Mouse (Mus musculus) retina, postnatal 7 days (tissue): Measurements from ENCODE around the gene Lmcd1.
A peak's percentile ranks its signal among the peaks of the same experiment; 100 is the strongest.
"Not testable (repeated sequence)": the region's sequence is repeated elsewhere in the genome, so short reads cannot be mapped to it uniquely, and the experiment has no call there.

Experiments
- DNase-seq: peaks from one replicate; pipeline ENCODE4 v3.0.0-alpha.2; 2012; ENCODE audit warnings: low read depth, low spot score

Lmcd1 gene

GRCm38 (mm10) chr6:112273501-112274205, at the start of gene Lmcd1:
Lmcd1 (plus strand) TSS chr6:112273758.
- DNase-seq: peak; percentile 45

DNA sequence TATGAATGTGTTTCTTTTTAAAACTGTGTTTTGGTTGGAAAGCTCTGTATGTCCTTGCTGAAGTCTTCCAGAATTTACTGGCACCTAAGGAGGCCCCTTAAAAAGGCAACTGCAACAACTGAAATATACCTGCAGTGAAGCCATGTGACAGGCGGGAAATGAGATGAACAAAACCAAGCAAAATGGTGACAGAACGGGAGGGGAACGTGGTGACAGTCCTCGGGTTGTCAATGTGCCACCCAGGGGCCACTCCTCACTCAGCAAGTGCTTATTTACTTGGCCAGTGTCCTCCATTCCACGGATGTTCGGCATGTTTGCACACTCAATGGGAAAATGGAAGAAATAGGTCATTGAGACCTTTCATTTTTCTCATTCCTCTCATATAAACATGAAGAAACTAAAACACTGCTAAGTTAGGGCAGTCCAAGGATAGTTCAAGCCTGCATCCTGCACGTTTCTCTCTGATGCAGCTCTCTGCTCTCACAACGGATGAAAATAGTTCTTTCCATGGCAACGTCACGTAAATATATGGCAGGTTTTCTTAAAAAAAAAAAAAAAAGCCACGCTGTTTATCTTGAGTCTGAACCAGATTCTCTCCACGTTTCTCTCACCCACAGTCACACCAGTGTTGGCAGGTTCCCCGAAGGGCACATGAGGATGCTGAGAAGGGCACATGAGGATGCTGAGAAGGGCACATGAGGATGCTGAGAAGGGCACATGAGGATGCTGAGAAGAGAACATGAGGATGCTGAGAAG, 49.5 kb upstream of the Lmcd1 start:
- DNase-seq: no peak

DNA sequence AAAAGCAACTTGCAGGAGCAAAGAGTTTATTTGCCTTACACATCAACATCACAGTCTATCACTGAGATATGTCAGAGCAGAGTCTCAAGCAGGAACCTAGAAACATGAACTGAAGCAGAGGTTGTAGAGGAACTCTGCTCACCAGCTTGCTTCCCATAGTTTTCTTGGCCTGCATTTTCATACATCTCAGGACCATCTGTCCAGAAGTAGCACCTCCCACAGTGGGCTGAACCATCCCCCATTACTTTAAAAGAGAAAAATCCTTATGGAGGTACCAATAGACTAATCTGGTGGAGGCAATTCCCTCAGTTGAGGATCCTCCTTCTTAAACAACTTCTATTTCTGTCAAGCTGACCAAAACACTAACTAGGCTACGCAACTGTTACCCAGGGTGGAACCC, 36.8 kb upstream of the Lmcd1 start:
- DNase-seq: no peak

- no peak for DNase-seq
Measured at GRCm38 (mm10) chr6:112242216-112242615, 31.3 kb upstream of the Lmcd1 start.

DNA sequence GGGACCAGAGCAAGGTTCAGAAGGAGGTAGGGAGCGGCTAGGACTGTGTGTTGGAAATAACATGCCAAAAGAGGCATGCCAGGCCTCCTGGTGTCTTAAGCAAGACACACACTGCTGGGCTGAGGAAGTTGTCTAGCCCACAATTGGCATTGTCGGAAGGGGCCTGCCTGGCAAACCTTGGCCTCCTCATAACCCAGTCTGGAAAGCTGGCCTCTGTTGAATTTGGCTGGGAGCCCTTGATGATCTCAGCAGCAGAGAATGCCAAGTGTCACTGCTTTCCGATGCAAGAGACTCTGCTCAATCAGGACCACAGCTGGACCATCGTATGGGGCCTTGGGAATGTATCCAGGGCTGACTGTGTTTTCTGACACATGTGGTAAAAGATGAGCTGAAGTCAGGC, 27.9 kb upstream of the Lmcd1 start:
- peak; percentile 19 for DNase-seq

DNA sequence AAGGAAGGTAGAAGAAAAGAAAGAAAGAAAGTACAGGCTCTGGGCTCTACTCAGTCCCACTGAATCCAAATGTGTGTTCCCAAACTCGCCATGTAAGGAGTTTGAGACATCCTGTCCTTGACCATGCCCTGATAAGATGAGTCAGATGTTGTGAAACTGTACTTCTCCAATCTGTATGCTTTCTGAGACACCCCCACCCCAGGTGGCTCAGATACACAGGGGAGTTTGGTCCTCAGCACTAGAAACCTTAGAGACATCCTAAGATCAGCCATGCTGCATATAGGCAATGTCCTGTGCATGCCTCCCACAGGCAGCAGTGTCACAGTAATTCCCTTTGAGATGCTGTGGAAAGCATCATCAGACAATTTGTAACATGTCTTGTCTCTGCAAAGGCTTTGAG, 26.9 kb upstream of the Lmcd1 start:
- DNase-seq: no peak

- DNase-seq: not testable (repeated sequence)
Measured at GRCm38 (mm10) chr6:112253943-112254342, 19.6 kb upstream of the Lmcd1 start.

DNA sequence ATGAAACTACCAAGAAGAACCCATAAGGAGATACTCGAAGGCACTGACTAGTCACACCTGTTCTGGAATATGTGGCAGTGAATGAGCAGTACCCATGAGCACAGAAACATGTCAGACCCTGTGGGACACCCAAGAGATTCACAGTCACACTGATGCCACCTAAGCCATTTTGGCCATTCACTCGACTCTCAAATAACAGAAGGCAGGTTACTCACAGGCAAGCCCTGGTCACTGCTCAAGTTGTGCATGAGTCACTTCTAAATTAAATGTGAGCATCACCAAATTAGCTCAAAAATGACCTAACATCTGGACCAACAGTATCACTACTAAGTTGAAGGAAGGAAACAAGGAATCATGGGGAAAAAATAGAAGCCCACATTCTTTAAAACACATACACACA, 18.6 kb upstream of the Lmcd1 start:
- no peak for DNase-seq

DNA sequence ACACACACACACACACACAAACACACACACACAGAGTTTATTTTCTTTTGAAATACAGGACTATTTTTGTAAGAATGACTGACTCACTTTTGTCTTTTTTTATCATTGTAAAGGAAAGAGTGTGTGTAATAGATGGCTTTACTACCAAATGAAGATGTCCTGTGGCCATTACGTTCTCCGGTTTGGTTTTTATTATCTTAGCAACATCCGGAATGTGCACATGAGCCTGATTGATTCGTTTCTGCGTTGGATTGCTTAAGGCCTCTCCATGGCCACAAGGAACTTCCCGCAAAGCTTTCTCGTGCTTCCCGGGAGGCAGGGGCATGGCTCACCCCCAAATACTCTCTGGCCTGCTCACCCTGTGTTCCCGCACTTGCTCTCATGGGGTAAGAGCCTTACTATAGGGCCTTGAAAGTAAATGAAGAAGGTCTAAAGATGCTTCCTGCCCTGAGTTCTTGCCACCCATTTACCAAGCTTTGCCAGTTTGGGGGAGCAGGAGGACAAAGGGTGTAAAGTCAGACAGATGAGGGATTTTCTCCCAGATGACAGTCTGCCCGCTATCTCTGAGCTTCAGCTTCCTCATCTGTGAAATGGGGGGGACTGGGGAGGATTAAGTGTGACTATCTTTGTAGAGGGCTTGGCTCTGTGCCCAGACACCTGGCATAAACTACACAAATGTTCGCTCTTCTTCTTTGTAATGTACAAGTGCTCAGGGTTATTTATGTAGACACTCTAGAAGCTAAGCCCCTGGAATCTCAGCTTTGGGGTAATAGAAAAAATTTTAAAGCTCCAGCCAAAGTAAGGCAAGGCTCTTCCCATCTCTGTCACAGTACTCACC, 18.0 kb upstream of the Lmcd1 start:
- no peak for DNase-seq

DNA sequence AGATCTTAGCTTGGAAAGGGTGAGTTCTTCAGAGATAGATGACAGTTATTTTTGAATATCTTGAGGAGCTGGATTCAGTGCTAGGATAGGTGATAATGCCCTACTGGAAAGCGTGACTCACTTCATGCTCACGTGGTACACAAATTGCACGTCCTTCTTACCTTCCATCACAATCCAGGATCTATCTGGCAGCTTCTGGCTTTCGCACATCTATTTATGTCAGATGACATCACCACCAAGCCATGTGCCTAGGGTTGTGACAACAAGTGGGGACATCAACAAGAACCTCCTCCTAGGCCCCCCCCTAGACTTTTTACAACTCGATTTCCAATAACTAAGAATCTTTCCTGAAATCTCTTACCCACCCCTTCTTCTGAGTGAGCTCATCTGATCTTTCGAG, 17.0 kb upstream of the Lmcd1 start:
- no peak for DNase-seq

DNA sequence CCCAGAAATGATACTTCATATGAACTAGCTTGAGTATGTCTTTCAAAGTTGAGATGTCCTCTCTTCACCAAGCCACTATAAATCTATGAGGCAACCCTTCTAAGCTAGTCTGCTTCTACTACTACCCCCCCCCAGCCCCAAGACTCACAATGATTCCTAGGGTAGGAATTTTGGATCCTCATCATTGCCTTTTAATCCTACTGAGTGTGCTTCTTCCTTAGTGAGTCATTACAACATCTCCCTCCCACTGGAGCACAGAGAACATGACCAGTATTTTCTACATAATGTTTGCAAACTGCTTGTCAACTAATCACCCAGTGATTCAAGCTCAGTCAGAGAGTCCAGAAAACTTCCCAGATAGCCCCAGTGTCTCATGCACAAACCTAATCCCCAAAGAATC, 12.5 kb upstream of the Lmcd1 start:
- no peak for DNase-seq

DNA sequence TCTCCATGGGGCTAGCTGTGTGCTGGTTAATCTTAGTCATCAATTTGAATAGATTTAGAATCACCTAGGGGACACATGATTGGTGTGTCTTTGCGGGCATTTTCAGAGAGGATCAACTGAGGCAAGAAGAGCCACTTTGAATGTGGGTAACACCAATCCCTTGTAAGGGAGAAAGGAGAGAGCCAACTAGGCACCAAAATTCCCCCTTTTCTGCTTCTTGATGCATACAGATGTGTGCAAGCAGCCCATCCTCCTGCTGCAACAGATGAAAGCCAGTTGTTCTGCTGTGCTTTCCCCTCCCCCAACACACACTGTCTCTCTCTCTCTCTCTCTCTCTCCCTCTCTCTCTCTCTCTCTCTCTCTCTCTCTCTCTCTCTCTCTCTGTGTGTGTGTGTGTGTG, 9.2 kb upstream of the Lmcd1 start:
- DNase-seq: no peak

DNA sequence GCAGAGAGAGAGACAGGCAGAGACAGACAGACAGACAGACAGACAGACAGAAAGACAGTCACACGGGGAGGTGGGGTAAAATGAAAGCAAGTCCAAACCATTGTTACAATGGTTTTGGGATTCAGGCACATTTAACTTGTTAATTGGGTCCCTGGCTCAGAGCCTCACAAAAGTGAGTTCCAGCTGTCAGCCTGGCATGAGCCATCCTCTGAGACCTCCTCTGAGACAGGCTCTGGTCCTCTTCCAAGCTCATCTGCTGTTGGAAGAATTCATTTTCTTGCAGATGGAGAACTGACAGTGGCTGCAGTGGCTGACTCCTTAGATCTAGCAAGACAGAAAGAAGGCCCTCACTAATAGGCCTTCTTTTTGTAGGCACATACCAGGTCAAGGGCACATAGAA, 6.9 kb upstream of the Lmcd1 start:
- no peak for DNase-seq

DNA sequence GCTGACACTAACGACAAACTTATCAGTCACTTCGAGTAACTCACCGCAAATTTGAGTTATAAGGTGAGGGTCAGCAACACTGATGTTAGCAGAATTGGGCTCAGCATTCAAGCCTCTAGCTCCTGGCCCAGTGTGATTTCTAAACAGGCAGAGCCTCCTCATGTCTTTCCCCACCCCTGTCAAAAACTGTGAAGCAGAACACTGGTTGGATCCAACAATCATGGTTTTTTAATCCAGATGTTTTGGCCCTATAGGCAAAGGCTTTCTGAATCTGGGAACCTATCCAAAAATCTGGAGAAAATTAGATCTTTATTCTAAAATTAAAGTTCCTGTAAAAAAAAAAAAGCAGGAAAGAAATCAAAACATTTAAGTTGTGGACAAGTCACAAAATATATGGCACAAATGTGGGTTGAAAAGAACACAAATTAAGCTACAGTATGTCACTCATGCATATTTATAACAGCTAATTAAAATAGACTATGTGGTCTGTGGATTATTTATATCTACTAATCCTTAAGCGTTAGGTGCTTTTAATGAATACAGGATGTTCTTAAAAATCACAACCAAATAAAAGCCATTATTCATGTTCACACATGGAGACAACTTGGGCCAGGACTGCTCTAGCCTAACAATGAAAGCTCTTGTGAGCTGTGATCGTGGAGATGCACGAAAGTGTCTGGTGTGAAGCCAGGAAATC, 5.7 kb upstream of the Lmcd1 start:
- DNase-seq: no peak

- no peak for DNase-seq
Measured at GRCm38 (mm10) chr6:112274261-112275055, 900 bp downstream of the Lmcd1 start.

DNA sequence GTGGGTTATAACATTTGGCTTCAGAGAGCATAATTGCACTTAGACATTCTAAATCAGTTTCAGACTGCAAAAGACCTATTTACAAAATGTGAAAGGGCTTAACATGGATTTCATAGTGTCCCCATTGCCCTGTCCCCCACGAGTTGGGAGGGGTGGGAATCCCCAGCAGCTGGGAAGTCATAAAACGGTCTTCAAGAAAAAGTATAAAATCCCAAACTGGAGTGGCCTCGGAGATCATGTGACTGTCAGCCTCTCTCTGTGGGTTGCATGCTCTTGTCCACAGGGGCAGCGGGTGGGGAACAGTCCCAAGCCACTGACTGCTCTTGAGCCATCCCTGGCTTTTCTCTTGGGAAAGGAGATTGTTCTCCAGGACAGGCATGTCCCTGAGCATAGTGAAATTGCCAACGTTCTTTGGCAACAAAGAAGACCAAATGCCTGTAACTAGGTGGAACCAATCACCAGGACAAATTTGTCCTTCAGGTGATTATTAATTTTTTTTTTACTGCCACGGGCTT, 2.2 kb downstream of the Lmcd1 start:
- DNase-seq: no peak

GRCm38 (mm10) chr6:112278805-112279204, 5.2 kb downstream of the Lmcd1 start:
- no peak for DNase-seq

DNA sequence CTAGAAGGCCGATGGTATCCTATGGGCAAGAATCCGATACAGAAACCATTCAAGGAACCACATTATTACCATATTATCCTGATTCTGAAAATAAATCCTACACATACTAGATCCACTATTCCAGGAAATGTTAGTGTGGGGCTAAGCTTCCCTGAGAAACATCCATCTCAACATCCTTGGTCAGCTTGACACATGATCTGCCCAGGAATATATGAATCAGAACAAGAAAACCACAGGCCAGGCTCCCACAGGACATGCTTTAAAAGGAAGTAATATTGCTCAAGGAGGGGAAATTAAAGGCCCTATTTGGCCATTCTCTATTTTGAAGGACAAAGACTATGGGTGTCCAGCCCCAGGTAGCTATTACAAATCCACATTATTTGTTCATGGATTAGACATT, 6.6 kb downstream of the Lmcd1 start:
- DNase-seq: no peak

GRCm38 (mm10) chr6:112280945-112281344, 7.4 kb downstream of the Lmcd1 start:
- DNase-seq: no peak

- DNase-seq: no peak
Measured at GRCm38 (mm10) chr6:112281935-112282334, 8.4 kb downstream of the Lmcd1 start.

DNA sequence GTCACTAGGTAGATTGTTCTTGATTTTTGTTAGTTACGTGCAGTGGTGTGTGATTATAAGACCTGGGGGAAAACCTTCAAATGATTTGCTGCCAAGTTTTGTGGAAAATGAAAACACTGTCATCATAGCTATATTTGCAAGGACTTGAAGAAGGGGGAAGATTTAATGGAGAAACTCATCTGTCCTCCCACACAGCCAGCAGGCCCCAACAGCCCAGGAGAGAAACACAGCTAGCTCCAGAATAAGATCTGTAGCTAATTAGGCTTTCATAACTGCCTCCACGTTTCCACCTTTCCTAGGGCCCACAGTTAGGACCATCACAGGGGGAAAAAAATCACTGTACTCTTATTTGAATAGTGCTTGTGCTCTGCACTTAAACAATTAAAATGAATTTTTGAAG, 10.5 kb downstream of the Lmcd1 start:
- DNase-seq: no peak
